Mouse (Mus musculus): ENCODE measurements around the gene Nf2. TPM values are rescaled to one million over a fixed set of nuclear protein-coding genes. Genes with fewer than 3 reads are reported as not detected.
A peak's percentile ranks its signal among the peaks of the same experiment; 100 is the strongest.

Nf2 gene
- polyA plus RNA-seq, 1 experiment from 2014 or later, result 70.2 TPM

GRCm38 (mm10) chr11:4736355-4736754, 113.0 kb downstream of the Nf2 start:
- ATAC-seq (ENCODE audit: low read depth), result no peak

DNA sequence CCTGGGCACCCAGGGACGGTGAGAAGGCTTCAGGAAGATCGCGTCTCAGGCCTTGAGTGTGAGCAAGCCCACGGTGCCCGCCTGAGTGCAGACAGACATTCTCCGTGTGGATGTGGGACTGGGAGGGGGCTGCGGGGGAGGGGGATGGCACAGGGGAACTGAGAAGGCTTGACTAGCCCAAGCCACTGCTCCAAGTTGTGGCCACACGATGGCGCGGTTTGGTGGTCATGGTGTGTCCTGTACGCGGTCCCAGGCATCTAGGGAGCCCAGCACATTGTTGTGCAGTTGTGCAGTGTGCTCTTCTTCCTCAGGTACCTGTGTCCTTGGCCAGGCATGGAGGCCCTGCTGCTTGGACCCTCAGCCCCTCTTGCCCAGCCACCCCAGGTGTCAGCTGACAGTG, 115.2 kb downstream of the Nf2 start:
- Histone ChIP-seq H3K4me1 (replicated peaks) (peaks cover 43% of the 10 kb centered on the region), H3K4me2 (no peak overlapping the region), H3K9ac (no peak overlapping the region), H3K9me3 (no peaks in the 10 kb centered on the region), H3K27me3 (no peaks in the 10 kb centered on the region), H3K36me3 (peaks cover 9% of the 10 kb centered on the region), H3K27ac (replicated peaks) (no peak overlapping the region), H3K4me3 (no peak overlapping the region)
- 32% methylated on average over 12 of the region's 12 CpGs for WGBS
- 0 out of 2 replicates have a peak, but pooled peaks have one; percentile 12 for ATAC-seq (ENCODE audit: low read depth)

More at GRCm38 (mm10) chr11:4736355-4736754, 113.0 kb downstream of the Nf2 start:
- H3K9me3 ChIP-seq, result no peaks in the 10 kb centered on the region
- peaks cover 9% of the 10 kb centered on the region; the same call in 1 of the 2 replicates for H3K36me3 ChIP-seq
- H3K27ac ChIP-seq (replicated peaks), result no peak overlapping the region
- H3K4me2 ChIP-seq, result no peak overlapping the region
- no peaks in the 10 kb centered on the region; the same call in 1 of the 2 replicates for H3K27me3 ChIP-seq
- H3K4me1 ChIP-seq (replicated peaks), result peaks cover 32% of the 10 kb centered on the region
- WGBS, result 41% methylated on average over 6 of the region's 6 CpGs
- H3K9ac ChIP-seq, result no peak overlapping the region
- H3K4me3 ChIP-seq, result no peak overlapping the region

DNA sequence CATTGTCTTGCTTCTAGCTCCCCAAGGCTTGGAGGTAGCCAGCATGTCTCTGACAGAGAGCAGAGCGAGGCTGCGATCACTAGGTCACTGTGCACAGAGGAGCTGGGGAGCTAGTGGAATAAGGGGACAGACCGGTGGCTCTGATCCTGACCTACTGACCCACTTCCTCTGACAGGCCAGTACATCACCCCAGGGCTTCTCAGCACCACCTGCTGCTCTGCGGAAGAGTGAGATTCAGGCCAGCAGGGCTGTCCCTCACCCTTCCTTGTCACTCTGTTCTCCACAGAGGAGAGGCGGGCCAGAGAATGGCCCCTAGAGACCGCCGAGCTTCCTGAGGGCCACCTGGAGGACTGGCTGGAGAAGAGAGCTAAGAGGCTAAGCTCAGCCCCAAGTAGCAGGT, 117.6 kb downstream of the Nf2 start:
- Histone ChIP-seq H3K4me1 (replicated peaks) (peaks cover 31% of the 10 kb centered on the region), H3K9ac (no peak overlapping the region), H3K9me3 (no peaks in the 10 kb centered on the region), H3K36me3 (peaks cover 9% of the 10 kb centered on the region; the same call in 1 of the 2 replicates), H3K27me3 (no peaks in the 10 kb centered on the region), H3K27ac (replicated peaks) (no peak overlapping the region), H3K4me2 (no peak overlapping the region), H3K4me3 (no peak overlapping the region)
- ATAC-seq (ENCODE audit: low read depth), result no peak
- 66% methylated on average over 7 of the region's 7 CpGs for WGBS

- peaks cover 16% of the 10 kb centered on the region; the same call in 1 of the 2 replicates for H3K36me3 ChIP-seq
- no peak for ATAC-seq (ENCODE audit: low read depth)
- WGBS, result 77% methylated on average over 5 of the region's 5 CpGs
Measured at GRCm38 (mm10) chr11:4730913-4731312, 118.4 kb downstream of the Nf2 start.

DNA sequence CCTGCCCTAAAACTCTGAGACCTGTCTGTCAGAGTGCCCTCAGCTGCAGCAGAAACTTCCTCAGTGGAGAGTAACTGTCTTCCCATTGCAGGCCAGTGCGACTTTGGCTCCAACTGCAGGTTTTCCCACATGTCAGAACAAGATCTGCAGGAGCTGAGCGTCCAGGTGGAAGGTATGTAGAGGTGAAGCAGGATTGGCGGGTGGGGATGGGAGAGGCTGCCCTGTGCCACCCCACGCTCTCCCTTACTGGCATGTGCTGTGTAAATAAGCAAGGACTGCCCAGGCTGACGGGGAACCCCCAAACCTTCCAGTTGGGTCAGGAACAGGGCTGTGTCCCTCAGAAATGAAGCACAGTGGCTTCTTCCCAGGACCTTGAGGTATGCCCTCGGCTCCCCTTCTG, 119.2 kb downstream of the Nf2 start:
- WGBS, result 87% methylated on average over 6 of the region's 6 CpGs

More at GRCm38 (mm10) chr11:4730913-4731312, 118.4 kb downstream of the Nf2 start:
- peaks cover 24% of the 10 kb centered on the region for H3K4me1 ChIP-seq (replicated peaks)
- no peak overlapping the region for H3K27ac ChIP-seq (replicated peaks)
- no peak overlapping the region for H3K9ac ChIP-seq
- H3K9me3 ChIP-seq, result no peaks in the 10 kb centered on the region
- no peak overlapping the region for H3K4me2 ChIP-seq
- H3K27me3 ChIP-seq, result no peaks in the 10 kb centered on the region
- H3K4me3 ChIP-seq, result no peak overlapping the region

DNA sequence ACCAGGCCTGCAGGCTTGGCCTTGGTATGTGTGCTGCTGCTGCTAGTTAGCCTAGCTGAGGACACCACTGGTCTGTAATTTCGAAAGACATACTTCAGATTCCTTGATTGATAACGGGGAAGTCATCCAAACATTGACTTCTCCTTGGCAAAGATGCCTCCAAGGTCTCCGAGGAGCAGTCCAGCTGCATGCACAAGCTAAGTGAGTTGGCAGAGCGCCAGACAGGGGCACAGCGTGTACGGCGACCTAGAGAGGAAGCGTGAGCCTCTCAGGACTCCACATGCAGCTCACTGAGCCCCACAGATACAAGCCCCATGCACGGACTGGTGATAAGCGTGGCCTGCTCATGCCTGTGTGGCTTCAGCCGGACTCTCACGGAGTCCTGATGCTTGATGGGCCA, 119.7 kb downstream of the Nf2 start:
- Histone ChIP-seq H3K27ac (replicated peaks) (peak overlapping the region; percentile 47; the same call in 1 of the 2 replicates), H3K4me3 (no peak overlapping the region), H3K27me3 (no peaks in the 10 kb centered on the region), H3K4me1 (replicated peaks) (peaks cover 11% of the 10 kb centered on the region), H3K9me3 (no peaks in the 10 kb centered on the region), H3K36me3 (peaks cover 28% of the 10 kb centered on the region), H3K9ac (no peak overlapping the region), H3K4me2 (no peak overlapping the region)
- whole genome bisulfite sequencing, result 44% methylated on average over 12 of the region's 12 CpGs
- ATAC-seq (ENCODE audit: low read depth), result 0 out of 2 replicates have a peak, but pooled peaks have one; percentile 21

More for the DNA sequence above, 119.2 kb downstream of the Nf2 start:
- Histone ChIP-seq H3K9me3 (no peaks in the 10 kb centered on the region), H3K4me2 (no peak overlapping the region), H3K9ac (no peak overlapping the region), H3K4me1 (replicated peaks) (peaks cover 16% of the 10 kb centered on the region), H3K36me3 (peaks cover 24% of the 10 kb centered on the region), H3K27ac (replicated peaks) (no peak overlapping the region), H3K27me3 (no peaks in the 10 kb centered on the region), H3K4me3 (no peak overlapping the region)
- ATAC-seq (ENCODE audit: low read depth), result no peak

DNA sequence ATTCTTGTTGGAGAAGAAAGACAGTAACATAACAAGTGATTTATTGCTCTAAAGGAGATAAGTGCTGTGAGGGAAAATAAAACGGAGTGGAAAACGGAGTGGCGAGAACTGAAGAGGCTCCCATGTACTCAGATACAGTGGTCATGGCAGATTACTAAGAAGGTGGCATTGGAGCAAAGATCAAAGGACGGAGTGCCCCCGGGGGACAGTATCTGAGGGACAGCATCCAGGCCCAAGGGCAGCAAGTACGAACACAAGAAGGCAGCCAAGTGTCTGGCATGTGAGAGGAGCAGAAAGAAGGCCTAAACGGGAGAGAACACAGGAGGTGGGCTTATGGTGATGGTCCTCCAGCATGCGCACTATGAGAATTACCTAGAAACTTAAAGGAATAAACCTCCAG, 127.6 kb downstream of the Nf2 start:
- 61% methylated on average over 8 of the region's 8 CpGs for WGBS
- Histone ChIP-seq H3K4me1 (replicated peaks) (peaks cover 20% of the 10 kb centered on the region), H3K9me3 (no peaks in the 10 kb centered on the region), H3K27ac (replicated peaks) (no peak overlapping the region), H3K36me3 (peaks cover 41% of the 10 kb centered on the region), H3K9ac (no peak overlapping the region), H3K4me3 (no peak overlapping the region), H3K27me3 (no peaks in the 10 kb centered on the region), H3K4me2 (no peak overlapping the region)
- ATAC-seq (ENCODE audit: low read depth), result no peak

DNA sequence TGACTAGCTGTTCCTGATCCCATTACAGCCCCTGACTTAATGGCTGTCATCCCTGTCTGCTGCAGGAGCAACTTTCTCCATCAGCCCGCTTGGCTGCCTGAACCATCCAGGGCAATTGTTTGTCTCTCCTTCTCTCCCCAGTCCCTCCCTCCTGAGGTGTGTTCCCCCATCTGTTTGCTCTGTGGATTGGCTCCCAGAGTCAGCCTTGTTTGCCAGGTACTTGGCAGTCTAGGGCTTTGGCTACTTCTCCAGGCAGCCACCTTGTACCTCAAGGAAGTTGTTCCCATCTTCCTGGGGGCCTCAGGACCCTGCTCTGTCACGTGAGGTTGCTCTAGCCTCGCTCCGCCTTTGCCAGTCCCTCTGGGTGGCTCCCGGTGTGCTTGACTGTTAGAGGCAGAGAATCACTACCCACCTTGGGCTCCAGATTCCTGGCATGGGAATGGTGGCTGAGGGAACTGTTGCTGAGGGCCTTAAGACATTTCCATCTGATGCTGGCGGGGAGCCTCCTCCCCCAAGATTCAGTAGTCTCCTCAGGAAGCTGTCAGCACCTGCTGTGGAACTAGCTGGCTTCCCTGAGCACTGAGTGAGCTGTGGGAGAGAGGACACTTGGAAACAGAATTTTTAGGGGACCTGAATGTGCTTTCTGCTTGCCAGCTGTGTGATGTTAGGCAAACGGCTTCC, 128.3 kb downstream of the Nf2 start:
- Histone ChIP-seq H3K4me2 (no peak overlapping the region), H3K4me3 (no peak overlapping the region), H3K9ac (no peak overlapping the region), H3K4me1 (replicated peaks) (peaks cover 20% of the 10 kb centered on the region), H3K27me3 (no peaks in the 10 kb centered on the region), H3K36me3 (peaks cover 36% of the 10 kb centered on the region), H3K27ac (replicated peaks) (peak overlapping the region; percentile 34; the same call in 1 of the 2 replicates), H3K9me3 (no peaks in the 10 kb centered on the region)
- 40% methylated on average over 7 of the region's 7 CpGs for WGBS
- no peak for ATAC-seq (ENCODE audit: low read depth)

- H3K27ac ChIP-seq (replicated peaks), result no peak overlapping the region
- no peak overlapping the region for H3K4me2 ChIP-seq
- H3K4me3 ChIP-seq, result no peak overlapping the region
- H3K27me3 ChIP-seq, result no peaks in the 10 kb centered on the region
- H3K9ac ChIP-seq, result no peak overlapping the region
- H3K36me3 ChIP-seq, result peaks cover 29% of the 10 kb centered on the region
- H3K9me3 ChIP-seq, result no peaks in the 10 kb centered on the region
- H3K4me1 ChIP-seq (replicated peaks), result peaks cover 20% of the 10 kb centered on the region
- 53% methylated on average over 11 of the region's 11 CpGs for WGBS
- 0 out of 2 replicates have a peak, but pooled peaks have one; percentile 24 for ATAC-seq (ENCODE audit: low read depth)
Measured at GRCm38 (mm10) chr11:4720393-4720792, 128.9 kb downstream of the Nf2 start.

DNA sequence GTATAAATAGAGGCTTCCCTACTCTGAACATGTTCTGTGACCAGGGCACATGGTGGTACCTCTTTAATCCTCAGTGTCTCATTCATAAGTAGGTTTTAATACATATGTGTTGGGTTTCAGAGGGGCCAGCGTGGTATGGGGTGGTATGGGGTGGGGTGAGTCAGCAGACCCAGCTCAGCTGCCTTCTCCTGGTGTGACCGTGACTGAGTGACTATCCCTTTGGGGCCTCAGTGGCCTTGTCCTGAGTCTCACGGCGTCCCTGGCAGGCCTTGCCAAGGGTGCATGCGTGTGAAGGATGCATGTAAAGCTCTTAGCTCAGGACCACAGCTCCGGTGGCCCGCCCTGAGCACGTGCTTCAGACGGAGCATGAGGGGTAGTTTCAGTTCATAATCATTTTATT, 129.4 kb downstream of the Nf2 start:
- Histone ChIP-seq H3K27ac (replicated peaks) (no peak overlapping the region), H3K27me3 (no peaks in the 10 kb centered on the region), H3K4me2 (no peak overlapping the region), H3K9ac (no peak overlapping the region), H3K4me3 (no peak overlapping the region), H3K9me3 (no peaks in the 10 kb centered on the region), H3K36me3 (peaks cover 25% of the 10 kb centered on the region), H3K4me1 (replicated peaks) (peaks cover 20% of the 10 kb centered on the region)
- 0 out of 2 replicates have a peak, but pooled peaks have one; percentile 17 for ATAC-seq (ENCODE audit: low read depth)
- 89% methylated on average over 9 of the region's 9 CpGs for WGBS

- H3K4me2 ChIP-seq, result no peak overlapping the region
- H3K27me3 ChIP-seq, result no peaks in the 10 kb centered on the region
- H3K27ac ChIP-seq (replicated peaks), result no peak overlapping the region
- no peak for ATAC-seq (ENCODE audit: low read depth)
- H3K9me3 ChIP-seq, result no peaks in the 10 kb centered on the region
- 81% methylated on average over 5 of the region's 5 CpGs for WGBS
- H3K4me3 ChIP-seq, result no peak overlapping the region
- peaks cover 20% of the 10 kb centered on the region for H3K4me1 ChIP-seq (replicated peaks)
- peaks cover 12% of the 10 kb centered on the region for H3K36me3 ChIP-seq
- peak overlapping the region; percentile 8; the same call in 1 of the 2 replicates for H3K9ac ChIP-seq
Measured at GRCm38 (mm10) chr11:4718548-4718947, 130.8 kb downstream of the Nf2 start.

DNA sequence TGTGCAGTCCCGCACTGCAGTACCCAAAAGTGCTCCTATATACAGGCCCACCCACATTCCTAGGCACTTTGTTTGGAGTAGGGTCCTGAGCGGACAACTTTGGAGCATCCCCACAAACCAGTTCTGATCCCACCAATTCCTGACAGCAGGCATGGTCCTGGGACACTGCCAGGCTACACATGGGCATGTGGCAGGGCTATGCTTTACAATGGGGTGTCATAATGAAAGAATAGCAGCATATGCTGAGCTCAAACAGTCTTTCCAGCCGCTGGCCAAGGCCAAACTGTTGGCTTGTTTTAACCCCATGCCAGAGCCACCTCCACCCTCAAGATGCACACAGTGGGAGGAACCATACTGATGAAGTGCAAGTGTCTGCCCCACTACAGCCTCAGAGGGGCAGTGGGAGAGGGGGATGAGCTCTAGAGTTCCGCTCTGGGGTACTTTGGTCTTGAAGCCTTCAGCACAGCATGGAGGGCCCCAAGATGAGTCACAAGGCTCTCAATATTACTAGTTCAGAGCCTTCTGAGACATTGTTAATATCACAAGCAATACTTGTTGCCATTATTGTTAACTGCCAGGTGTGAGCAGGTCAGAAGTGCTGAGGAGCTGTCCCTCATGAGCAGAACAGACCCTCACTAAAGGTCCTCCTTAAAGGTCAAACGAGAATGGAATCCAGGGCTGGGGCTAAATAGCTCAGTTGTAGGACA, 132.7 kb downstream of the Nf2 start:
- ATAC-seq (ENCODE audit: low read depth), result no peak
- Histone ChIP-seq H3K27me3 (no peaks in the 10 kb centered on the region), H3K36me3 (no peaks in the 10 kb centered on the region), H3K27ac (replicated peaks) (no peak overlapping the region), H3K4me2 (no peak overlapping the region), H3K9me3 (no peaks in the 10 kb centered on the region), H3K4me3 (no peak overlapping the region), H3K9ac (no peak overlapping the region), H3K4me1 (replicated peaks) (peaks cover 18% of the 10 kb centered on the region)
- 88% methylated on average over 5 of the region's 5 CpGs for WGBS

All from neural tube, embryonic 13.5 days (tissue).